ENCODE assay signal across 12 mouse cellular contexts in genomic region chr14:46932708-46933107, GRCm38 (mm10). TPM values are rescaled to one million over a fixed set of nuclear protein-coding genes. Genes with fewer than 3 reads are reported as not detected.
DNase-seq lines count a peak whose midpoint lies in the region; ATAC-seq lines count a peak whose summit lies in the region.
"Had no signal": no experiment of that assay in that cellular context is flagged by ENCODE, and none has a peak within 500 bp of the region (broad histone marks: within the 10 kb centered on the region; RNA-seq: fewer than 3 reads in every experiment).

No protein-coding gene starts in this region.

- no peak overlapping the region for H3K9ac ChIP-seq in kidney, embryonic 16.5 days (replicated peaks; ENCODE audit: low read length)
- H3K9ac ChIP-seq: midbrain, embryonic 15.5 days; neural tube, embryonic 12.5 days had no signal

- H3K9me3 ChIP-seq in kidney, embryonic 16.5 days (ENCODE audit: low read length) = no peaks in the 10 kb centered on the region
- H3K9me3 ChIP-seq: midbrain, embryonic 15.5 days; neural tube, embryonic 12.5 days had no signal

- no peaks in the 10 kb centered on the region for H3K36me3 ChIP-seq in kidney, embryonic 16.5 days (ENCODE audit: insufficient read depth, low read length)
- H3K36me3 ChIP-seq: midbrain, embryonic 15.5 days; neural tube, embryonic 12.5 days had no signal

- no peak overlapping the region for H3K4me2 ChIP-seq in kidney, embryonic 16.5 days (replicated peaks; ENCODE audit: low read depth, low read length)
- H3K4me2 ChIP-seq: midbrain, embryonic 15.5 days; neural tube, embryonic 12.5 days had no signal

- no peak overlapping the region for H3K27ac ChIP-seq in kidney, embryonic 16.5 days (ENCODE audit: low read length)
- H3K27ac ChIP-seq: midbrain, embryonic 15.5 days; neural tube, embryonic 12.5 days had no signal

- no peak overlapping the region for H3K4me3 ChIP-seq in kidney, embryonic 16.5 days (ENCODE audit: low read length)
- H3K4me3 ChIP-seq: erythroblast, embryonic 14.5 days; midbrain, embryonic 15.5 days; neural tube, embryonic 12.5 days had no signal

- ATAC-seq in kidney, embryonic 16.5 days (ENCODE audit: low FRiP score, low TSS enrichment) = no peak
- ATAC-seq in frontal cortex, adult (ENCODE audit: low TSS enrichment) = no peak
- ATAC-seq: midbrain, embryonic 15.5 days had no signal

- no peaks in the 10 kb centered on the region for H3K4me1 ChIP-seq in kidney, embryonic 16.5 days (ENCODE audit: insufficient read depth, low read length)
- H3K4me1 ChIP-seq: midbrain, embryonic 15.5 days; neural tube, embryonic 12.5 days had no signal

- WGBS in kidney, embryonic 16.5 days = 33% methylated on average over 6 of the region's 6 CpGs

- peak; percentile 30 for DNase-seq in embryo, embryonic 10.5 days (ENCODE audit: low spot score)
- DNase-seq in embryo, embryonic 9.5 days (ENCODE audit: extremely low spot score) = no peak
- peak; percentile 40 for DNase-seq in kidney, adult 18-20 months
- peak; percentile 51 to 75 for DNase-seq in kidney, postnatal 36 days
- peak; percentile 54 for DNase-seq in testis, postnatal 10 days (ENCODE audit: low spot score)
- no peak for DNase-seq in cerebellum, adult 9-10 months
- DNase-seq: spleen, adult 18-20 months had no signal

- no peaks in the 10 kb centered on the region for H3K27me3 ChIP-seq in kidney, embryonic 16.5 days (ENCODE audit: insufficient read depth, low read length)
- H3K27me3 ChIP-seq: midbrain, embryonic 15.5 days; neural tube, embryonic 12.5 days had no signal

RNA-seq across cellular contexts. Expression of gene Samd4, which starts 50.1 kb away (rescaled TPM):
- 4.6 and 5.4 TPM in 2 replicates for polyA plus RNA-seq in kidney, embryonic 16.5 days (2015; fragmentation: Nextera tagmentation; extraction: Ambion mirVana)

Comparison
In these comparisons a context has a peak if more than half of its experiments do, and no peak if none do; other contexts are left out.
1. DNase-seq: peak in embryo, embryonic 10.5 days (single experiment), kidney, adult 18-20 months (single experiment), kidney, postnatal 36 days (2 of 2) and testis, postnatal 10 days (single experiment); none in embryo, embryonic 9.5 days (single experiment) and cerebellum, adult 9-10 months (single experiment).